In genomic region chr9:56129951-56130350, GRCm38 (mm10) we compare ENCODE assay signal across 19 mouse cellular contexts. TPM values are rescaled to one million over a fixed set of nuclear protein-coding genes. Genes with fewer than 3 reads are reported as not detected.
A peak's percentile ranks its signal among the peaks of the same experiment; 100 is the strongest.
DNase-seq lines count a peak whose midpoint lies in the region; ATAC-seq and TF ChIP-seq lines count a peak whose summit lies in the region.
"Had no signal": no experiment of that assay in that cellular context is flagged by ENCODE, and none has a peak within 500 bp of the region (broad histone marks: within the 10 kb centered on the region; RNA-seq: fewer than 3 reads in every experiment).

No protein-coding gene starts in this region.

- peak overlapping the region; percentile 50 for H3K27ac ChIP-seq in heart, embryonic 15.5 days
- no peak overlapping the region for H3K27ac ChIP-seq in kidney, adult 2 months (ENCODE audit: insufficient read depth, low read depth, low read length)
- H3K27ac ChIP-seq in kidney, embryonic 16.5 days (ENCODE audit: low read length): no peak overlapping the region
- H3K27ac ChIP-seq: embryonic facial prominence, embryonic 12.5 days; forebrain, embryonic 15.5 days; hindbrain, postnatal 0 days had no signal

- TF ChIP-seq POLR2A in kidney, adult 2 months (IDR thresholded peaks at IDR 0.05; ENCODE audit: low read depth, low read length): no peak

- 92% methylated on average over 3 of the region's 3 CpGs for WGBS in heart, embryonic 15.5 days
- WGBS in kidney, adult 2 months: 67% methylated on average over 3 of the region's 3 CpGs
- WGBS in kidney, embryonic 16.5 days: 95% methylated on average over 3 of the region's 3 CpGs

- no peaks in the 10 kb centered on the region for H3K27me3 ChIP-seq in heart, embryonic 15.5 days
- no peaks in the 10 kb centered on the region for H3K27me3 ChIP-seq in kidney, adult 2 months (replicated peaks; ENCODE audit: control insufficient read depth, insufficient read depth, low read length)
- H3K27me3 ChIP-seq in kidney, embryonic 16.5 days (ENCODE audit: insufficient read depth, low read length): no peaks in the 10 kb centered on the region
- H3K27me3 ChIP-seq: embryonic facial prominence, embryonic 12.5 days; forebrain, embryonic 15.5 days had no signal

- no peak overlapping the region for H3K4me3 ChIP-seq in heart, embryonic 15.5 days
- H3K4me3 ChIP-seq in kidney, adult 2 months (ENCODE audit: insufficient read depth, low read depth, low read length): no peak overlapping the region
- H3K4me3 ChIP-seq in kidney, embryonic 16.5 days (ENCODE audit: low read length): no peak overlapping the region
- H3K4me3 ChIP-seq: embryonic facial prominence, embryonic 12.5 days; forebrain, embryonic 15.5 days had no signal

- peaks cover 52% of the 10 kb centered on the region for H3K4me1 ChIP-seq in heart, embryonic 15.5 days (replicated peaks)
- H3K4me1 ChIP-seq in kidney, adult 2 months (ENCODE audit: control insufficient read depth, insufficient read depth, low read length): peaks cover 2% of the 10 kb centered on the region; the same call in 1 of the 2 replicates
- 0 out of 2 replicates have a peak, but pooled peaks cover 3% of the 10 kb centered on the region for H3K4me1 ChIP-seq in kidney, embryonic 16.5 days (ENCODE audit: insufficient read depth, low read length)
- H3K4me1 ChIP-seq: forebrain, embryonic 15.5 days had no signal

- no peaks in the 10 kb centered on the region for H3K9me3 ChIP-seq in heart, embryonic 15.5 days (replicated peaks)
- H3K9me3 ChIP-seq in kidney, embryonic 16.5 days (ENCODE audit: low read length): no peaks in the 10 kb centered on the region
- H3K9me3 ChIP-seq: embryonic facial prominence, embryonic 12.5 days; forebrain, embryonic 15.5 days; G1E had no signal

- no peak overlapping the region for H3K9ac ChIP-seq in heart, embryonic 15.5 days
- no peak overlapping the region for H3K9ac ChIP-seq in kidney, embryonic 16.5 days (replicated peaks; ENCODE audit: low read length)
- H3K9ac ChIP-seq: embryonic facial prominence, embryonic 12.5 days; forebrain, embryonic 15.5 days had no signal

- no peak for ATAC-seq in heart, embryonic 15.5 days (replicated peaks; ENCODE audit: insufficient number of reproducible peaks, insufficient read depth, low FRiP score, low read depth)
- no peak for ATAC-seq in kidney, embryonic 16.5 days (ENCODE audit: low FRiP score, low TSS enrichment)
- ATAC-seq: CD4-positive, CD25-positive, alpha-beta regulatory T cell, adult 4 months; forebrain, embryonic 15.5 days; hindbrain, postnatal 0 days had no signal

- peaks cover 27% of the 10 kb centered on the region for H3K36me3 ChIP-seq in heart, embryonic 15.5 days
- H3K36me3 ChIP-seq in kidney, adult 2 months (ENCODE audit: control insufficient read depth, insufficient read depth, low read length): no peaks in the 10 kb centered on the region
- H3K36me3 ChIP-seq in kidney, embryonic 16.5 days (ENCODE audit: insufficient read depth, low read length): peaks cover 37% of the 10 kb centered on the region
- H3K36me3 ChIP-seq: G1E had no signal

- no peak for TF ChIP-seq CTCF in kidney, adult 2 months (conservative IDR thresholded peaks at IDR 0.05; ENCODE audit: insufficient read depth, insufficient read length, low read depth, low read length)

- H3K4me2 ChIP-seq in heart, embryonic 15.5 days: no peak overlapping the region
- no peak overlapping the region for H3K4me2 ChIP-seq in kidney, embryonic 16.5 days (replicated peaks; ENCODE audit: low read depth, low read length)
- H3K4me2 ChIP-seq: embryonic facial prominence, embryonic 12.5 days; forebrain, embryonic 15.5 days had no signal

- DNase-seq in cerebellum, postnatal 10 days: peak; percentile 16 to 29
- no peak for DNase-seq in cerebellum, postnatal 36 days
- DNase-seq in heart, adult 8-10 months (ENCODE audit: low spot score): no peak
- DNase-seq in kidney, adult 2 months: peak; percentile 29
- DNase-seq in testis, postnatal 10 days (ENCODE audit: low spot score): peak; percentile 35
- no peak for DNase-seq in testis, postnatal 14 days (ENCODE audit: low spot score)
- DNase-seq: adrenal gland, adult 8-10 months; adrenal gland, postnatal 36 days; B cell, adult 2 months; cerebellum, adult 2 months; gastrocnemius, postnatal 10 days; heart, postnatal 36 days had no signal

RNA-seq across cellular contexts. Expression of gene Tspan3, which starts 35.3 kb away (rescaled TPM):
- 378 and 426 TPM in 2 replicates for polyA plus RNA-seq in heart, embryonic 15.5 days (2015; fragmentation: Nextera tagmentation; extraction: Ambion mirVana)
- total RNA-seq in heart, adult 8-10 months (2022): 100 to 1,000 TPM; 189 to 223 (median 201) TPM
- polyA plus RNA-seq in kidney, adult 2 months (2012; rRNA removed): 320 and 328 TPM in 2 replicates
- polyA plus RNA-seq in kidney, embryonic 16.5 days (2015; fragmentation: Nextera tagmentation; extraction: Ambion mirVana): 537 and 577 TPM in 2 replicates
- polyA plus RNA-seq: G1E had no signal

RNA-seq across cellular contexts. Expression of gene Pstpip1, which starts 40.2 kb away (rescaled TPM):
- 1.8 and 3.3 TPM in 2 replicates for polyA plus RNA-seq in heart, embryonic 15.5 days (2015; fragmentation: Nextera tagmentation; extraction: Ambion mirVana)
- 1 to 10 TPM in 3 of 4 experiments, under 1 TPM in 1; 0.97 to 2.0 (median 1.1) TPM for total RNA-seq in heart, adult 8-10 months (2022)
- polyA plus RNA-seq in kidney, adult 2 months (2012; rRNA removed): 1.5 and 3.3 TPM in 2 replicates
- polyA plus RNA-seq in kidney, embryonic 16.5 days (2015; fragmentation: Nextera tagmentation; extraction: Ambion mirVana): 0.91 and 0.96 TPM in 2 replicates
- total RNA-seq: G1E had no signal

Comparison
In these comparisons a context has a peak if more than half of its experiments do, and no peak if none do; other contexts are left out.
1. DNase-seq: peak in cerebellum, postnatal 10 days (2 of 2), kidney, adult 2 months (single experiment) and testis, postnatal 10 days (single experiment); none in cerebellum, postnatal 36 days (0 of 2), heart, adult 8-10 months (single experiment) and testis, postnatal 14 days (single experiment).